Mouse (Mus musculus): ENCODE measurements around the gene Hoxa9. TPM values are rescaled to one million over a fixed set of nuclear protein-coding genes. Genes with fewer than 3 reads are reported as not detected.

Gene Hoxa9
- polyA plus RNA-seq, 2 experiments = 39.0 to 107 TPM

- H3K9me3 ChIP-seq (ENCODE audit: control insufficient read depth, low read length) = no peaks in the 10 kb centered on the region
- WGBS = 5% methylated on average over 12 of the region's 12 CpGs
- ATAC-seq (ENCODE audit: low FRiP score, low read depth) (no peak), DNase-seq (ENCODE audit: low spot score) (no peak)
- H3K27ac ChIP-seq (replicated peaks; ENCODE audit: low read depth, low read length) = peak overlapping the region; percentile 98
- peak overlapping the region; percentile 98 for H3K9ac ChIP-seq (ENCODE audit: low read depth, low read length, severe bottlenecking)
- no peak for TF ChIP-seq POLR2A (IDR thresholded peaks at IDR 0.05; ENCODE audit: borderline replicate concordance, extremely low read depth, insufficient read depth, insufficient read length)
- H3K27me3 ChIP-seq (ENCODE audit: control insufficient read depth, insufficient read depth, low read length) = no peaks in the 10 kb centered on the region
- H3K36me3 ChIP-seq (ENCODE audit: control insufficient read depth, insufficient read depth, low read length) = peaks cover 1% of the 10 kb centered on the region; the same call in 1 of the 2 replicates
- H3K4me1 ChIP-seq (ENCODE audit: control insufficient read depth, insufficient read depth, low read length) = peaks cover 23% of the 10 kb centered on the region
- H3K4me3 ChIP-seq (replicated peaks; ENCODE audit: low read length) = peak overlapping the region; percentile 90
- peak overlapping the region; percentile 96 for H3K4me2 ChIP-seq (replicated peaks; ENCODE audit: low read depth, low read length, severe bottlenecking)
Observed at GRCm38 (mm10) chr6:52243681-52244121, 12.8 kb upstream of the Hoxa9 start.

DNA sequence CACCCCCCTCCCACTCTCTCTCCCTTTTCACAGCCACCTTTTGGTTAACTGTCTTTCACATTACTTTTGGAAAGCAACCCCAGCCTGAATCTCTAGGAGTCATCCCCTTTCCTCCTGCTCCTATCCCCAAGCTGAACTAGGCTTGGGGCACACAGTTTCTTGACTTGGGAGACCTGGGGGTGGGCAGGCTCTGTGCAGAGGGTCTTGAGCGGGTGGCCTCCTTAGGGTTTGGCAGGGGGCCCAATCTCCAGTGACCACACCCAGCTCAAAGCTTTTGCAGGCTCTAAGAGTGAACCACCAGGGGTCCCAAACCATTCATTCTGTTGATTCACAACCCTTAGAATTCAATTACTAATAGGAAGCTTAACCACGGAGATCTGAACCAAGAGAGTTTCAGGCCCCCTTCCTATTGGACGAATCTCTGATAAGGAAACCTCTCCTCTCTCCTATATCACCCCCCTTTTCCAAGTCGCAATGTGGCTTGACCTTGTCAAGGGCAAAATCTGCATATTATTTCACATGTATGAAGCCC, 12.0 kb upstream of the Hoxa9 start:
- ATAC-seq (ENCODE audit: low FRiP score, low read depth) (no peak), DNase-seq (ENCODE audit: low spot score) (no peak)
- H3K9me3 ChIP-seq (ENCODE audit: control insufficient read depth, low read length) = no peaks in the 10 kb centered on the region
- H3K9ac ChIP-seq (ENCODE audit: low read depth, low read length, severe bottlenecking) = peak overlapping the region; percentile 98
- no peaks in the 10 kb centered on the region for H3K27me3 ChIP-seq (ENCODE audit: control insufficient read depth, insufficient read depth, low read length)
- peaks cover 23% of the 10 kb centered on the region for H3K4me1 ChIP-seq (ENCODE audit: control insufficient read depth, insufficient read depth, low read length)
- peak overlapping the region; percentile 90 for H3K4me3 ChIP-seq (replicated peaks; ENCODE audit: low read length)
- WGBS = 14% methylated on average over 4 of the region's 4 CpGs
- H3K36me3 ChIP-seq (ENCODE audit: control insufficient read depth, insufficient read depth, low read length) = no peaks in the 10 kb centered on the region
- no peak for TF ChIP-seq POLR2A (IDR thresholded peaks at IDR 0.05; ENCODE audit: borderline replicate concordance, extremely low read depth, insufficient read depth, insufficient read length)
- H3K27ac ChIP-seq (replicated peaks; ENCODE audit: low read depth, low read length) = peak overlapping the region; percentile 98
- H3K4me2 ChIP-seq (replicated peaks; ENCODE audit: low read depth, low read length, severe bottlenecking) = peak overlapping the region; percentile 96

DNA sequence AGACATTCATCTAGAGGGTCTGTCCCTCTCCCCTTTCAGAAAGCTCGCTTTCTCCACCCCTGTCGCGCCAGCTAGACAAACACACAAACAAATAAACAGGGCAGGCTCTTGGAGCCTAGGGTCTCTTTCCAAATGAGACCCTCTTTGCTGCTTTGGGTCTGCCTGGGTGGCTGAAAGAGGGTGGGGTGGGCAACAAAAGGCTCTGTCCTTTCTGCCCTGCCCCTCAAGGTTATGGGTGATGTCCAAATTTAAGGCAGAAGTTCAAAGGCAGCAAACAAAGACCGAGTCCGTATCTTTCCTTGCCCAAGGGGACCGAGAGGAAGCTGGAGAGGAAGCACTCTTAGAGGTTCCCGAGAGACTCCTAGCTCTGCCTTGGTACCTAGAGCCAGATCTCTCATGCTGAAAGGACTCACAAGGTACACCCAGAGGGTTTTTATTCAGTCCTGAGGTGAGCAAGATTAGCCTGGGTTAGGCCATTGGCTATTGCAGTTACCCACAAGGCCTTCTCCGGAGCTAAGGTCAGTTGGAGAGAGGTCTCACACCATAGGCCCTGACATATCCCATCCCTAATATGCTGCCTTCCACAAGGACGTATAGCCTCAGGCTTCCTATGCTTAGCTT, 10.2 kb upstream of the Hoxa9 start:
- Histone ChIP-seq H3K9me3 (ENCODE audit: control insufficient read depth, low read length) (no peaks in the 10 kb centered on the region), H3K9ac (ENCODE audit: low read depth, low read length, severe bottlenecking) (peak overlapping the region; percentile 100), H3K4me2 (replicated peaks; ENCODE audit: low read depth, low read length, severe bottlenecking) (peak overlapping the region; percentile 96), H3K4me3 (replicated peaks; ENCODE audit: low read length) (peak overlapping the region; percentile 90), H3K36me3 (ENCODE audit: control insufficient read depth, insufficient read depth, low read length) (0 out of 2 replicates have a peak, but pooled peaks cover 3% of the 10 kb centered on the region), H3K27me3 (ENCODE audit: control insufficient read depth, insufficient read depth, low read length) (no peaks in the 10 kb centered on the region), H3K27ac (replicated peaks; ENCODE audit: low read depth, low read length) (peak overlapping the region; percentile 99), H3K4me1 (ENCODE audit: control insufficient read depth, insufficient read depth, low read length) (peaks cover 32% of the 10 kb centered on the region)
- ATAC-seq (ENCODE audit: low FRiP score, low read depth) = no peak
- no peak for TF ChIP-seq POLR2A (IDR thresholded peaks at IDR 0.05; ENCODE audit: borderline replicate concordance, extremely low read depth, insufficient read depth, insufficient read length)
- no peak for DNase-seq (ENCODE audit: low spot score)
- 8% methylated on average over 9 of the region's 9 CpGs for WGBS

GRCm38 (mm10) chr6:52240389-52241000, 9.6 kb upstream of the Hoxa9 start, which contains the start of gene Hoxa10:
Hoxa10 (minus strand) TSS chr6:52240854.
- Histone ChIP-seq H3K27me3 (ENCODE audit: control insufficient read depth, insufficient read depth, low read length) (no peaks in the 10 kb centered on the region), H3K4me2 (replicated peaks; ENCODE audit: low read depth, low read length, severe bottlenecking) (peak within 1 kb of the TSS; percentile 96), H3K4me1 (ENCODE audit: control insufficient read depth, insufficient read depth, low read length) (peaks cover 38% of the 10 kb centered on the region), H3K27ac (replicated peaks; ENCODE audit: low read depth, low read length) (peak within 1 kb of the TSS; percentile 99), H3K4me3 (replicated peaks; ENCODE audit: low read length) (peak within 1 kb of the TSS; percentile 90), H3K36me3 (ENCODE audit: control insufficient read depth, insufficient read depth, low read length) (0 out of 2 replicates have a peak, but pooled peaks cover 6% of the 10 kb centered on the region), H3K9ac (ENCODE audit: low read depth, low read length, severe bottlenecking) (peak within 1 kb of the TSS; percentile 100), H3K9me3 (ENCODE audit: control insufficient read depth, low read length) (no peaks in the 10 kb centered on the region)
- WGBS = 2% methylated on average over 35 of the region's 35 CpGs
- ATAC-seq (ENCODE audit: low FRiP score, low read depth) (peak; percentile 55), DNase-seq (ENCODE audit: low spot score) (peak; percentile 95)
- TF ChIP-seq POLR2A (IDR thresholded peaks at IDR 0.05; ENCODE audit: borderline replicate concordance, extremely low read depth, insufficient read depth, insufficient read length) = peak; percentile 43; the same call in 1 of the 2 replicates

DNA sequence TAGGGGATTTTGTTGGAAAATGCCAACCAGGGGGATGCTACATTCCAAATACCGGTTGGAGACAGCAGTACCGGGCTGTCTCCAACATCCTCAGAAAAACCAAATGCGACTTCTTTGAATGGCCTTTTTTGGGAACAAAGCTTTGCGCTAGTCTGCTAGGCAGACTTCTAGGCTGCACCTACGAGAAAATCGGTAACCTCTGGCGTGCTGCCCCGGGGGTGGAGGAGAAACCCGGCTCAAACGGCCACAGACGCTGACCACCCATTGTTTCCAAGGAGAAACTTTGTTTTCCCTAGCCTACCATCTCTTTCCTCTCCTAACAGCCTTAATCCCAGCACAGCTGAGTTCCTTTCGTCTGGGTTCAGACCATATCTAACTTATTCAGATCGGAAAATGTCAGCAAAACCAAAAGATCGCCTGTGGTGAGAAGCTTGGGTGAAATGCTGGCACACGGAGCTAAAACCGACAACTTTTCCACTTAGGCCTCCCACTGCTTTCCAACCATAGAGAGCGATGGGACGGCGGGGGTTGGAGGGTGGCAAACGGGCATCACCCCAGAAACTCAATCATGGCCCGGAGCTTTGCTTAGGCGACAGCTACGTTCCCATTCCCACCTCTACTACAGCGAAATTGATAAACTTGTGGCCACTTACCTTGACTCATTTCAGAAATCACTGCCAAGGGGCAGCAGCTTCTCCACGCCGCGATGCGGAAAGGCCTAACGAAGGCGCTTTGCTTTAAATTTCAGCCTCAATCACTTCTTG, 8.9 kb upstream of the Hoxa9 start:
- Histone ChIP-seq H3K27me3 (ENCODE audit: control insufficient read depth, insufficient read depth, low read length) (no peaks in the 10 kb centered on the region), H3K9ac (ENCODE audit: low read depth, low read length, severe bottlenecking) (peak overlapping the region; percentile 100), H3K36me3 (ENCODE audit: control insufficient read depth, insufficient read depth, low read length) (0 out of 2 replicates have a peak, but pooled peaks cover 6% of the 10 kb centered on the region), H3K27ac (replicated peaks; ENCODE audit: low read depth, low read length) (peak overlapping the region; percentile 99), H3K4me2 (replicated peaks; ENCODE audit: low read depth, low read length, severe bottlenecking) (peak overlapping the region; percentile 96), H3K4me1 (ENCODE audit: control insufficient read depth, insufficient read depth, low read length) (peaks cover 40% of the 10 kb centered on the region), H3K4me3 (replicated peaks; ENCODE audit: low read length) (peak overlapping the region; percentile 90), H3K9me3 (ENCODE audit: control insufficient read depth, low read length) (no peaks in the 10 kb centered on the region)
- ATAC-seq (ENCODE audit: low FRiP score, low read depth) (no peak), DNase-seq (ENCODE audit: low spot score) (no peak)
- TF ChIP-seq POLR2A (IDR thresholded peaks at IDR 0.05; ENCODE audit: borderline replicate concordance, extremely low read depth, insufficient read depth, insufficient read length) = no peak
- under 1% methylated on average over 30 of the region's 30 CpGs for WGBS
